Mouse (Mus musculus): ENCODE measurements around the gene 4933407L21Rik.
"Not testable (repeated sequence)": the region's sequence is repeated elsewhere in the genome, so short reads cannot be mapped to it uniquely, and the experiment has no call there.

Gene 4933407L21Rik

DNA sequence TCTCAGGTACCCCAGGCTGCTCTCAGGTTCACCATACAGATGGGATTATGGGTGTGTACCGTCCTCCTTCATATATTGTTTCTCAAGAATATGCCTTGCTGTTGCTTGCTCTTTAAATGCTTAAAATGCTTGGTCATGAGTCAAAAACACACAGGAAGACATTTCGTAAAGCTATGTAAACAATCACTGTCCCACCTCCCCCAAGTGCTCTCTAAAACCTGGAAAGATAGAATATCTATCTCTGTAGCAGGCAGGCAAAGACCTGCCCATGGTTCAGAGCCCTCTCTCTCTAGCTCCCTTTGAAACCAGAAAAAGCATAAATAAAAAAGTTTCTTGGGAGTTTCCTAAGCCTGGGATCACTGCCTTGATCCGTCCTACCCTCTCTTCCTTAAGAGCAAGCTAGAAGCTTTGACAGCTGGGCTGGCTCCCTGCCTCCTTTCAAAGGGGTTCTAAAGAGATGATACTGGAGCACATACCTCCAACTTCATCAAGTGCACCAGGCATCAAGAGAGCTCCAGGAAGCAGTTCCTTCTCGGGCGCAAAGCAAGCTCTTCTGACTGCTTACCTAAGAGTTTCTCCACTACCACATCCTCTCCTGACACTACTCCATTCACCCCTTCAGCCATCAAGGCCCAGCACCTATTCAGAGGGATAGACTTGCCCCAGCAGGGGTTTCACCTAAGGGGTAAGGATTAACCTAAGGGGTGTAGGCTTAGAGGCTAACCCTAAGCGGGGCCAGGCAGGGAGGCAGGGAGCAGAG lies 31.0 kb downstream of the 4933407L21Rik start:
- in situ Hi-C loops (cut with MboI, MseI) = no loop called here

DNA sequence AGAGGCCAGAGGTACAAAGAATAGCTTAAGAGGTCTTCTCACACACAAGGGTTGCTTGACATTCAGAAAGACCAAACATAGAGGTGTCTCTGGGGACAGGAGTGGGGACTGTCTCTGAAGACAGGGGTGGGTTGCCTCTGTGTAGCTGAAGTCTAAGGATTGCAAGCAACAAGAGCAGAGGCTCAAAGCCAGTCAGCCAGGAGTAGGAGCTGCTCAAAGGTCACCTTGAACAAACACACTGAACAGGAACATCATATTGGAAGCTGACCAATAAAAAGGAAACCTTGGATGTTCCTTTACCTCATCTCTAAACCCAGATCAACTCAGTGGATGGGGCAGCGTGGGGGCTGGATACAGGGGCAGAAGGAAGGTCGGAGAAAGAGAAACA lies 31.6 kb downstream of the 4933407L21Rik start:
- in situ Hi-C loops (cut with MboI, MseI) = no loop called here

DNA sequence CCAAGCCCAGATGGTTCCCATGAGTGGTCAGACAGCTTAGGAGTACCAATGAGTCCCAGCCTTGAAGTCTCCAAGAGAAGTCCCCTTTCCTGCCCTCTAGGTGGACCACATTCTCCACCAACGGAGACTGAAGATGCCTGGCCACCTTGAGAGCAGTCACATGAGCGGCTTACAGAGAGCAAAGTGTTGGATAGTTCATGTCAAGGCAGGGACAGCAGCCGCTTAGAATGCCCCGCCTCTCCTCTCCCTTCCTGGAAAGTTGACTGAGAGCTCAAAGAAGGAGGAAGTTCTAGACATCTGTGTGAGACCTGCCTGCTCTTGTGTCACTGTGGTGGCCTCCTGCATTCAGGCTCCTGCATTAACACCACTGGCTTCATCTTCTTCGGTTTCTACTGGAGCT lies 32.6 kb downstream of the 4933407L21Rik start, which contains the start of gene Gpr55:
TSS of gene Gpr55 (minus strand) at position 135 of the 400 bp plus-strand sequence.
- in situ Hi-C loops (cut with MboI, MseI) = no loop called here

DNA sequence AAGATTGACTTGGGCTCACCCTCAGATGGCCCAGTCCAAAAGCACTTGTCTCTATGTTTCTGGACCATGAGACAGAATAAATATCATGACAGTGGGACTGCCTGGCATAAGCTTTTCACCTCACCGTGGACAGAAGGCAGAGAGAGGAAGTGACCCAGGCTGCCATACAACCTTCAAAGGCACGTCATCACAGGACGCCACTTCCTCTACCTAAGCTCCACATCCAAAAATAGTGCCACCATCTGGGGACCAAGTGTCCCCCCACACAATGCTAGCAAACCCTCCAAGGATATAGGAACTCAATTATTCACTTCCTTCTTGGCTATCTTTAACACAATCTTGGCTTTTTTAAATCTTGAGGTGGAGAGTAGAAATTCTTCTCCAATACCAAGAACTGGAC lies 33.8 kb downstream of the 4933407L21Rik start:
- in situ Hi-C loops (cut with MboI, MseI) = no loop called here

- in situ Hi-C loops (cut with MboI, MseI) = no loop called here
Observed at GRCm38 (mm10) chr1:85965856-85966255, 37.6 kb downstream of the 4933407L21Rik start.

- in situ Hi-C loops (cut with MboI, MseI) = no loop called here
Observed at GRCm38 (mm10) chr1:85969081-85969480, 40.8 kb downstream of the 4933407L21Rik start.

DNA sequence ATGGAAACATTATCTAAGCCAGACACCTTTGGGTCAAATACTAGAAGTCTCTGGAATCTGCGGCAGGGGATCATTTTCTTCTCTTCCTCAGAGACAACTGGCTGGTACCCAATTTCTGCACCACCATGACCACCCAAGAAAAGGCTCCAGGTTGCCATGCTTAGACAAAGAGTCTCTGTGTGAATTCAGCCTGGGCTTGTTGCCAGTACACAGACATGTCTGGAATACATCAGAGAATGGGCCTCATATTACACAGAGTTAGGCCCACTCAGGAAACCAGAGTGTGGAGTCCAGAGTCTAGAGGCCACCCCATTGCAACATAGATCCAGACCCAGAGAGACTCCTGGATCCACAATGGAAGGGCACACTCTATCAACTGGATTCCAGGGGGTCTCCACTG lies 41.2 kb downstream of the 4933407L21Rik start:
- in situ Hi-C loops (cut with MboI, MseI) = no loop called here

GRCm38 (mm10) chr1:85971070-85971469 lies 42.8 kb downstream of the 4933407L21Rik start:
- in situ Hi-C loops (cut with MboI, MseI) = no loop called here

DNA sequence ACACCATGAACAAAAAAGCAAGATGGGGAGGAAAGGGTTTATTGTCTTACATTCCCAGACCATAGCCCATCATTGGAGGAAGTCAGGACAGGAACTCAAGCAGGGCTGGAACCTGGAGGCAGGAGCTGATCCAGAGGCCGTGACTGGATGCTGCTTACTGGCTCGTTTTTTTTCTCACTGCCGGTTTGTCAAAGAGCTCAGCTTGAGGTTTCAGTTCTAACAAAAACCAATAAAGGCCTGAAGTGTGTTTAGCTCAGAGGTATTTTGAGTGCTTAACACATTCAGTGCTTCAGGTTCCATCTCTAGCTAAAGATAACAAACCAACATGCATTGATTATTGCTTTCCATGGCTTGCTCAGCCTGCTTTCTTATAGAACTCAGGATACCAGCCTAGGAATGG lies 44.1 kb downstream of the 4933407L21Rik start:
- in situ Hi-C loops (cut with MboI, MseI) = no loop called here

DNA sequence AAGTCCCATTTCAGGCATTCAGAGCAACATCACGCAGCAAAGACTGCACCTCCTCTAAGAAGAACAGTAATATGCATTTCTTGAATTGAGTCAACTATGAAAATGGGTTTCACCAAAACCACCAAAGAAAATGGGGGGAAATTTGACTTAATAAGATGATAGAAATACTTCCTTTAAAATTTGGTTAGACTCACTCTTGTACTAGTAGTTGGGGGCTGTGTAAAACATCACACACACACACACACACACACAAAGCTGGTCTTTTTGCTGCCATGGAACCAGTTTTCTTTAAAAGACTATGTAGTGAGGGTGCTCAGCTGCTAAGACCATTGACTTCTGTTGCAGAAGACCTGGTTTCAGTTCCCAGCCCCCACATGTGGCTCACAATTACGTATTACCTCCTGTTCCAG lies 45.2 kb downstream of the 4933407L21Rik start:
- in situ Hi-C loops (cut with MboI, MseI) = no loop called here

- in situ Hi-C loops (cut with MboI, MseI) = no loop called here
Observed at GRCm38 (mm10) chr1:85977709-85978108, 49.4 kb downstream of the 4933407L21Rik start.

GRCm38 (mm10) chr1:85981738-85982357 lies 53.6 kb downstream of the 4933407L21Rik start:
- in situ Hi-C loops (cut with MboI, MseI) = no loop called here

GRCm38 (mm10) chr1:85985784-85986183 lies 57.5 kb downstream of the 4933407L21Rik start:
- in situ Hi-C loops (cut with MboI, MseI) = no loop called here

GRCm38 (mm10) chr1:85988351-85988750 lies 60.1 kb downstream of the 4933407L21Rik start:
- in situ Hi-C loops (cut with MboI, MseI) = no loop called here

- in situ Hi-C loops (cut with MboI, MseI) = not testable (repeated sequence)
Observed at GRCm38 (mm10) chr1:85988882-85989281, 60.6 kb downstream of the 4933407L21Rik start.
